Mouse (Mus musculus): Measurements from ENCODE around the gene Cys1.
"Not testable (repeated sequence)": the region's sequence is repeated elsewhere in the genome, so short reads cannot be mapped to it uniquely, and the experiment has no call there.

The Cys1 gene

GRCm38 (mm10) chr12:24644125-24644571 lies 37.5 kb downstream of the Cys1 start:
- peak; percentile 60 for DNase-seq

DNA sequence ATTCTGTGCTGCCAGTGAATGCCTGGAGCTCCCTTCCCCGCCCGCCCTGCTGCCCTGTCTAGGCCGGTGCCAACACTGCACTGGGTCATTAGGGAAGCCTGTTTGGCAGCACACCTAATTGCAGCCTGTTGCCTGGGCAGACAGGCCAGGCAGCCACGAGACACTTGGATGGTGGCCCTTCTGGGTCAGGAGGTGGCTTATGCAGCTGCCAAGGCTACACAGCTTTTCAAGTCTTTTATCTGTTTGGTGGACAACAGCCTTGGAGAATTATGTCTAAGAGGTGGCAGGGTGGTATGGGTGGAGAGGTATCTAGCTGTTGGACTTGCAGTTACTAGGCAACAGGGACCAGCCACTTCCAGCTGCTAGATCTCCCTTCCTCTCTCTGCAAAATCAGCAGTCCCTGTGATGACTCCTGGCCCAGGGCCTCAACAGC lies 39.2 kb downstream of the Cys1 start:
- DNase-seq, result peak; percentile 70

- DNase-seq, result not testable (repeated sequence)
These were observed 42.8 kb downstream of the Cys1 start for GRCm38 (mm10) chr12:24638787-24639186.

GRCm38 (mm10) chr12:24634648-24635047 lies 47.0 kb downstream of the Cys1 start:
- no peak for DNase-seq

GRCm38 (mm10) chr12:24634212-24634611 lies 47.4 kb downstream of the Cys1 start:
- DNase-seq, result no peak

- peak; percentile 43 for DNase-seq
These were observed 47.8 kb downstream of the Cys1 start for GRCm38 (mm10) chr12:24633753-24634191.

GRCm38 (mm10) chr12:24632404-24632803 lies 49.2 kb downstream of the Cys1 start:
- DNase-seq, result no peak

DNA sequence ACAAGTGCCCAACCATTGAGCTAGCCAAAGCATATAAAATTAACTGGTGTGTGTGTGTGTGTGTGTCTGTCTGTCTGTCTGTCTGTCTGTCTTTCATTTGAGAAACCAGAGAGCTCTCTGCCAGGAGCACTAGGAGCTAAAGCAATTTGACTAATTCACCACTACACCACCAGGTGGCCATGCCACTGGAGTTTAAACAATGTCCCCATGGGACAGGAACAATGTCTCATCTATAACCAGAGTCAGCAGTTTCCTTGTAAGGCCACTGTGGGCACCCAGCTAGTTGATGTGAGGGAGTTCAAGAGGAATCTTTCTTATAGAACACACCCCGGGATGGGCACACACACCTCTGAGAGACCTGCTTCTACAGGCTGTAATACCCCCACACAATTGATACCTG lies 51.4 kb downstream of the Cys1 start:
- DNase-seq, result peak; percentile 72

DNA sequence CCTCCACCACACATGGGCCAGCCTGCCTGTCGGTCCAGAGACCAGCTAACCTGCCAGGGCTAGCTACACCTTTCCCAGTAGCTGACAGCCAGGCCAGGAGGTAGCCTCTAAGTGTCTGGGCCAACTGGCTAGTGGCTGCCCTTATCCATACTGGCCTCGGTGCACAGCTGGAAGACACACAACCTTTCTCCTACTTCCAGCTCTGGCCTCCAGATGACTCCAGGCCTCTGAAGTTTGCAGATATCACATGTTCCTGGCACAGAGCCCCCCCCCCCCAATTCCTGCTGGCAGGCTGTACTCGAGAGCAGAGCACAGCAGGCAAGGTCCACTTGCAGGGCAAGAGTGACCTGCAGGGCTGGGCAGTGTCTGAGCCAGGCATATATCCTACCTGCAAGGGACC lies 54.4 kb downstream of the Cys1 start:
- DNase-seq, result no peak

- no peak for DNase-seq
These were observed 55.2 kb downstream of the Cys1 start for GRCm38 (mm10) chr12:24626401-24626800.

GRCm38 (mm10) chr12:24623486-24624251 lies 57.9 kb downstream of the Cys1 start:
- no peak for DNase-seq

GRCm38 (mm10) chr12:24619436-24619835 lies 62.2 kb downstream of the Cys1 start:
- DNase-seq, result no peak

Measured in lung, postnatal 14 days (tissue).